Mouse (Mus musculus): Measurements from ENCODE around the gene Ntn1.

Ntn1 gene

DNA sequence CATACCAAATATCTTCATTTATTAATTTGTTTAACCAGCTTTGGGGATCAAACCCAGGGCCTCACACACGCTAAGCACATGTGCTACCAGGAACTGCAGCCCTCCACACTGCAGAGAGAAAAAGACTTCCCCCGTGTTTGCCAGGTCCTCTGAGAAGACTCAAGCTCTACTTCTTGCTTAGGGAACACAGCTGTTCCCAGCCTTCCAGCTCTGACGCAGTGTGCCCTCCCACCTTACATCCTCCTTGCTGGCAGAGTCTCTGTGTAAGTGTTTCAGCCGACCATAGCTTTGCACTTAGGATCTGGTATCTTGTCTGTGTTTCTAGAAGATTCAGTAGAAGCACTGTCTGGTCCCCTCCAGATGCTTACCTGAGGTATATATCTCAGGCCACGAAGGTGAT lies 209.8 kb downstream of the Ntn1 start:
- DNase-seq (ENCODE audit: low spot score), result no peak

- DNase-seq (ENCODE audit: low spot score), result no peak
These were observed 211.9 kb downstream of the Ntn1 start for GRCm38 (mm10) chr11:68188695-68189201.

GRCm38 (mm10) chr11:68187242-68187641 lies 213.4 kb downstream of the Ntn1 start:
- DNase-seq (ENCODE audit: low spot score), result no peak

DNA sequence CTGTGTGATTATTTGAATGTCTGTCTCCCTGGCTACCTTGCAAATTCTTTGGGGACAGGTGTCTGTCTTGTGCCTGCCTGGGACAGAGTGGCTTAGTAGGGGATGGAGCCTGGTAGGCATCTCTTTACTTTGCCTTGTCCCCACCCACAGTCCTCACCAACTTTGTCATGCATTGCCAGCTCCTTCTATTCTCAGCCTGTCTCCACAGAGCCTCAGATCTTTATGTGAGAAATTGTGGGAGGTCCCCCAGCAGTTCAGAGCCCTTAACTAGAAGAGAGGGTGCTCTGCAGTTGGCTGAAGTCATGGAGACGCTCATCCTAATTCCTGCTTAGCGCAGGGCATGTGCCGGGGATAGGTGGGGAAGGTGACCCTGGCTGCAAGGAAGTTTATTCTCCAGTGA lies 215.0 kb downstream of the Ntn1 start:
- DNase-seq (ENCODE audit: low spot score), result no peak

DNA sequence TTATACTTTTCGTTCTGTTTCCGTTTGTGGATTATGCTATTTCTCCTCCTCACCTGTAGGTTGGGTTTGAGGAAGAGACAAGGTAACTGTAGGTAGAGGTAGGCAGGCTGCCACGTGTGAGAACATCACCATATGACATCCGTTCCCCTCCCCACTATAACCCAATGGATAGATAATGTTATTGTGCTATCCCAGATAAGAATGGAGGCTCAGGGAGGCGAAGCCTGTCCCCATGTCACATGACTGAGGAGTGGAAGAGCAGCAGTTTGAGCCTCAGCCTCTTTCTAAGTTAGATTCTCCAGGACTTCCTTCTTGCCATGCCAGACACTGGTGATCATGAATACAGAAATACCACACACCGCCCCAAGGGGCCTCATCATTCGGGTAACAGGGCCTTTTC lies 223.2 kb downstream of the Ntn1 start:
- no peak for DNase-seq (ENCODE audit: low spot score)

GRCm38 (mm10) chr11:68176550-68176949 lies 224.1 kb downstream of the Ntn1 start:
- no peak for DNase-seq (ENCODE audit: low spot score)

- DNase-seq (ENCODE audit: low spot score), result no peak
These were observed 228.0 kb downstream of the Ntn1 start for GRCm38 (mm10) chr11:68172648-68173045.

DNA sequence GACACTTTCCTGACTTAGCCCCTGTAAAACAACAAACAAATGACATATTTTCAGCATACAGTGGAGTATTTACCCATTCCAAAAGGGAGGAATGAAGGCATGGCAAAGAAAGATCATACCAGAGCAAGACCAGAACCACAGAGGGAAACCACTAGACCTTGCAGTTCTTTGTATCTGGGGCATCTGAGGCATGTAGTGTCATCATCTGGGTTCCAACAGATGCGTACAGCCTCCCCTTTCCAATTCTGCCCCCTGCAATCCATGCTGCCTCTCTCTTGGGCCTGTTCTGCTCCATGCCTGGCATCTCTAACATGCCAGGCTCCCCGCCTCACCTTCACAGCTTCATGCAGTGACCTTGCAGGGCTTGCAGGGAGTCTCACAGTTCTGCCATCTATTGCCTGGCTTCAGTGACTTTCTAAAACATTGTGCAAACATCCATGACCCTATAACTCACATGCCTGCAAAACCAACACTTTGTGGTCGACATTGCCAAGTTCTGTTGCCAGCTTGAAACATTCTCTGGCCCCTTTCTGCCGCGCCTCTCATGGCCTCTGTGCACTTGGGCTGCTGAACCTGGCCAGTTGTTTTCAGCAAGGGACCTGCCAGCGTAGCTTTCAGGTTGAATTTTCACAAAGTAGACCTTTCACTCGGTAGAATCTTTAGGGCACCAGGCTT lies 228.5 kb downstream of the Ntn1 start:
- no peak for DNase-seq (ENCODE audit: low spot score)

DNA sequence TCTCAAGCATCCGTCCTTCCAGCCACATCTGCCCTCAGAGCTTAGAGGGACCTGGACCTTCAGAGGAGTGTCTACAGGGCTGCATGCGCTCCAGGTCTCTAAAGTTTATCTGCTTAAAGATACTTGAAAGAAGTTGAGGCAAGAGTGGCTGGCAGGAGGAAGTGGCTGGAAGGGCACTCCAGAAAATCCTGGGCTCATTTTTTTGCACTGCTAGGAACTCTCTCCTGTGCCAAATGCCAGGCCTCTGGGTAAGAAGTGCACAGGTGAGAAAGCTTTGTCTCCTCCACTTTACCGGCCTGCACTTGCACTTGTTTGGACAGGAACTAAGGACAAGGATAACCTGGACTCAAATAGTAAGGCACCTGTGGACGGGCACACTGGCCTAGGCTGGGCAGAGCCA lies 232.2 kb downstream of the Ntn1 start:
- no peak for DNase-seq (ENCODE audit: low spot score)

GRCm38 (mm10) chr11:68164408-68164807 lies 236.2 kb downstream of the Ntn1 start:
- DNase-seq (ENCODE audit: low spot score), result no peak

GRCm38 (mm10) chr11:68159867-68160266 lies 240.8 kb downstream of the Ntn1 start:
- no peak for DNase-seq (ENCODE audit: low spot score)
